Mouse (Mus musculus) bone marrow, adult 2 months (tissue): ENCODE data around the gene Prrt3.

Source experiments
- CTCF ChIP-seq: fragments of 200-500 bp; IDR thresholded peaks from 2 replicates; pipeline ENCODE4 v1.5.1; 2011; ENCODE audit warnings: low read length, control low read depth; ENCODE audit not compliant: control insufficient read depth, insufficient read depth
- POLR2A ChIP-seq: fragments of 200-500 bp; IDR thresholded peaks from 2 replicates; pipeline ENCODE4 v1.6.1; 2011; ENCODE audit warnings: low read depth, mild to moderate bottlenecking, control low read depth, low read length, borderline replicate concordance; ENCODE audit not compliant: control insufficient read depth

- TF ChIP-seq CTCF (no peak), POLR2A (no peak)
Measured at GRCm38 (mm10) chr6:113464040-113464439, 37.7 kb downstream of the Prrt3 start.
